Mouse (Mus musculus) neural tube, embryonic 13.5 days (tissue): ENCODE results near the gene Ntm. TPM values are rescaled to one million over a fixed set of nuclear protein-coding genes. Genes with fewer than 3 reads are reported as not detected.

Source experiments
- ATAC-seq: fragments of 200-750 bp; cut with Nextera tagmentation; 2 replicates; pipeline ENCODE4 v1.8.0; 2017; ENCODE audit warnings: low read depth, mild to moderate bottlenecking, moderate TSS enrichment, moderate library complexity
- H3K27ac ChIP-seq: fragments of 300-500 bp; sonication (generic); replicated peaks from 2 replicates; pipeline ENCODE4 v1.5.1; 2015; ENCODE audit warnings: moderate library complexity, mild to moderate bottlenecking, inconsistent platforms
- H3K27me3 ChIP-seq: fragments of 300-500 bp; sonication (generic); 2 replicates; pipeline ENCODE4 v1.6.1; 2015; ENCODE audit warnings: mild to moderate bottlenecking, inconsistent platforms
- H3K36me3 ChIP-seq: fragments of 300-500 bp; sonication (generic); 2 replicates; pipeline ENCODE4 v1.6.1; 2015; ENCODE audit warnings: mild to moderate bottlenecking, inconsistent platforms
- H3K4me1 ChIP-seq: fragments of 300-500 bp; sonication (generic); replicated peaks from 2 replicates; pipeline ENCODE4 v1.6.1; 2015; ENCODE audit warnings: inconsistent platforms
- H3K4me2 ChIP-seq: fragments of 300-500 bp; sonication (generic); 2 replicates; pipeline ENCODE4 v1.6.1; 2015; ENCODE audit warnings: inconsistent platforms, mild to moderate bottlenecking, moderate library complexity
- H3K4me3 ChIP-seq: fragments of 300-500 bp; sonication (generic); 2 replicates; pipeline ENCODE4 v1.5.1; 2015; ENCODE audit warnings: mild to moderate bottlenecking, inconsistent platforms
- H3K9ac ChIP-seq: fragments of 300-500 bp; sonication (generic); 2 replicates; pipeline ENCODE4 v1.6.1; 2015; ENCODE audit warnings: moderate library complexity, mild to moderate bottlenecking, inconsistent platforms
- H3K9me3 ChIP-seq: fragments of 300-500 bp; sonication (generic); 2 replicates; pipeline ENCODE4 v1.6.1; 2016; ENCODE audit warnings: inconsistent platforms
- WGBS: fragments of 180-500 bp; shearing (Covaris S2); methylation state at CpG from one replicate; pipeline ENCODE4 v1.1.7; 2015; 5-methylcytosine and 5-hydroxymethylcytosine counted together
- polyA plus RNA-seq: library from polyadenylated mRNA; unstranded; fragments of >200 nt; fragmentation: Nextera tagmentation; extraction: Ambion mirVana; gene quantifications from 2 replicates; pipeline ENCODE4 v1.2.1, GENCODE M21; 2015

Ntm gene
- polyA plus RNA-seq, 1 experiment from 2014 or later = 150 TPM

GRCm38 (mm10) chr9:29650266-29650665 lies 312.7 kb downstream of the Ntm start:
- Histone ChIP-seq H3K27me3 (peaks cover 5% of the 10 kb centered on the region; the same call in 1 of the 2 replicates), H3K9me3 (no peaks in the 10 kb centered on the region), H3K4me3 (no peak overlapping the region), H3K4me1 (peaks cover 42% of the 10 kb centered on the region), H3K27ac (no peak overlapping the region), H3K9ac (no peak overlapping the region), H3K4me2 (no peak overlapping the region), H3K36me3 (no peaks in the 10 kb centered on the region)
- 73% methylated on average over 5 of the region's 5 CpGs for WGBS
- ATAC-seq = no peak

GRCm38 (mm10) chr9:29648256-29648655 lies 314.7 kb downstream of the Ntm start:
- WGBS = 88% methylated on average over 5 of the region's 5 CpGs
- Histone ChIP-seq H3K9ac (no peak overlapping the region), H3K4me2 (no peak overlapping the region), H3K4me1 (peaks cover 32% of the 10 kb centered on the region), H3K4me3 (no peak overlapping the region), H3K36me3 (no peaks in the 10 kb centered on the region), H3K27me3 (peaks cover 5% of the 10 kb centered on the region; the same call in 1 of the 2 replicates), H3K27ac (no peak overlapping the region), H3K9me3 (no peaks in the 10 kb centered on the region)
- ATAC-seq = no peak

- Histone ChIP-seq H3K4me2 (no peak overlapping the region), H3K9ac (no peak overlapping the region), H3K27me3 (peaks cover 4% of the 10 kb centered on the region; the same call in 1 of the 2 replicates), H3K36me3 (no peaks in the 10 kb centered on the region), H3K4me3 (no peak overlapping the region), H3K27ac (no peak overlapping the region), H3K9me3 (no peaks in the 10 kb centered on the region), H3K4me1 (peaks cover 36% of the 10 kb centered on the region)
- WGBS = 72% methylated on average over 8 of the region's 8 CpGs
- ATAC-seq = no peak
Measured at GRCm38 (mm10) chr9:29647764-29648163, 315.2 kb downstream of the Ntm start.

GRCm38 (mm10) chr9:29645796-29646400 lies 317.0 kb downstream of the Ntm start:
- H3K27ac ChIP-seq = no peak overlapping the region
- no peak for ATAC-seq
- H3K9me3 ChIP-seq = no peaks in the 10 kb centered on the region
- H3K36me3 ChIP-seq = no peaks in the 10 kb centered on the region
- H3K4me2 ChIP-seq = no peak overlapping the region
- H3K9ac ChIP-seq = 0 out of 2 replicates have a peak overlapping the region, but pooled peaks have one; percentile 8
- WGBS = 48% methylated on average over 8 of the region's 8 CpGs
- no peak overlapping the region for H3K4me3 ChIP-seq
- no peaks in the 10 kb centered on the region for H3K27me3 ChIP-seq
- peaks cover 35% of the 10 kb centered on the region for H3K4me1 ChIP-seq

- Histone ChIP-seq H3K27ac (no peak overlapping the region), H3K9me3 (no peaks in the 10 kb centered on the region), H3K36me3 (no peaks in the 10 kb centered on the region), H3K27me3 (no peaks in the 10 kb centered on the region), H3K4me3 (no peak overlapping the region), H3K9ac (no peak overlapping the region), H3K4me1 (peaks cover 27% of the 10 kb centered on the region), H3K4me2 (no peak overlapping the region)
- WGBS = 18% methylated on average over 11 of the region's 11 CpGs
- peak; percentile 46; the same call in 1 of the 2 replicates for ATAC-seq
Measured at GRCm38 (mm10) chr9:29642997-29643657, 319.8 kb downstream of the Ntm start.

GRCm38 (mm10) chr9:29637335-29637734 lies 325.6 kb downstream of the Ntm start:
- Histone ChIP-seq H3K9me3 (no peaks in the 10 kb centered on the region), H3K4me1 (no peaks in the 10 kb centered on the region), H3K4me2 (no peak overlapping the region), H3K9ac (no peak overlapping the region), H3K27me3 (no peaks in the 10 kb centered on the region), H3K4me3 (no peak overlapping the region), H3K36me3 (no peaks in the 10 kb centered on the region), H3K27ac (no peak overlapping the region)
- 92% methylated on average over 8 of the region's 8 CpGs for WGBS
- ATAC-seq = no peak

GRCm38 (mm10) chr9:29617181-29617580 lies 345.8 kb downstream of the Ntm start:
- Histone ChIP-seq H3K36me3 (no peaks in the 10 kb centered on the region), H3K4me3 (no peak overlapping the region), H3K9me3 (no peaks in the 10 kb centered on the region), H3K27me3 (no peaks in the 10 kb centered on the region), H3K4me2 (no peak overlapping the region), H3K4me1 (0 out of 2 replicates have a peak, but pooled peaks cover 5% of the 10 kb centered on the region), H3K27ac (no peak overlapping the region), H3K9ac (no peak overlapping the region)
- 34% methylated on average over 5 of the region's 5 CpGs for WGBS
- ATAC-seq = no peak

- H3K4me1 ChIP-seq = peaks cover 18% of the 10 kb centered on the region
- no peak overlapping the region for H3K9ac ChIP-seq
- 71% methylated on average over 7 of the region's 7 CpGs for WGBS
- no peak for ATAC-seq
- H3K36me3 ChIP-seq = no peaks in the 10 kb centered on the region
- no peak overlapping the region for H3K27ac ChIP-seq
- no peak overlapping the region for H3K4me2 ChIP-seq
- no peaks in the 10 kb centered on the region for H3K9me3 ChIP-seq
- H3K27me3 ChIP-seq = no peaks in the 10 kb centered on the region
- H3K4me3 ChIP-seq = no peak overlapping the region
Measured at GRCm38 (mm10) chr9:29612020-29612612, 350.8 kb downstream of the Ntm start.

- Histone ChIP-seq H3K4me3 (no peak overlapping the region), H3K36me3 (no peaks in the 10 kb centered on the region), H3K9me3 (peaks cover 4% of the 10 kb centered on the region; the same call in 1 of the 2 replicates), H3K27ac (peak overlapping the region; percentile 55; the same call in 1 of the 2 replicates), H3K4me1 (peaks cover 12% of the 10 kb centered on the region), H3K4me2 (no peak overlapping the region), H3K9ac (no peak overlapping the region), H3K27me3 (no peaks in the 10 kb centered on the region)
- no peak; the same call in 1 of the 2 replicates for ATAC-seq
- 56% methylated on average over 2 of the region's 2 CpGs for WGBS
Measured at GRCm38 (mm10) chr9:29610867-29611266, 352.1 kb downstream of the Ntm start.

GRCm38 (mm10) chr9:29597665-29598064 lies 365.3 kb downstream of the Ntm start:
- Histone ChIP-seq H3K4me2 (no peak overlapping the region), H3K4me3 (no peak overlapping the region), H3K9ac (no peak overlapping the region), H3K27me3 (no peaks in the 10 kb centered on the region), H3K4me1 (peaks cover 34% of the 10 kb centered on the region), H3K9me3 (no peaks in the 10 kb centered on the region), H3K27ac (peak overlapping the region; percentile 23; the same call in 1 of the 2 replicates), H3K36me3 (no peaks in the 10 kb centered on the region)
- 40% methylated on average over 4 of the region's 4 CpGs for WGBS
- ATAC-seq = no peak

- H3K4me3 ChIP-seq = no peak overlapping the region
- ATAC-seq = no peak
- H3K9ac ChIP-seq = no peak overlapping the region
- no peak overlapping the region for H3K4me2 ChIP-seq
- H3K36me3 ChIP-seq = no peaks in the 10 kb centered on the region
- peak overlapping the region; percentile 59; the same call in 1 of the 2 replicates for H3K27ac ChIP-seq
- no peaks in the 10 kb centered on the region for H3K27me3 ChIP-seq
- H3K4me1 ChIP-seq = peaks cover 34% of the 10 kb centered on the region
- WGBS = 82% methylated on average over 9 of the region's 9 CpGs
- no peaks in the 10 kb centered on the region for H3K9me3 ChIP-seq
Measured at GRCm38 (mm10) chr9:29595321-29595720, 367.6 kb downstream of the Ntm start.

- H3K4me1 ChIP-seq = peaks cover 34% of the 10 kb centered on the region
- no peak overlapping the region for H3K4me2 ChIP-seq
- no peaks in the 10 kb centered on the region for H3K36me3 ChIP-seq
- peak overlapping the region; percentile 59 for H3K27ac ChIP-seq
- no peak overlapping the region for H3K4me3 ChIP-seq
- H3K9ac ChIP-seq = peak overlapping the region; percentile 5; the same call in 1 of the 2 replicates
- no peak for ATAC-seq
- 55% methylated on average over 21 of the region's 21 CpGs for WGBS
- no peaks in the 10 kb centered on the region for H3K27me3 ChIP-seq
- no peaks in the 10 kb centered on the region for H3K9me3 ChIP-seq
Measured at GRCm38 (mm10) chr9:29594537-29595294, 368.2 kb downstream of the Ntm start.
